Mouse (Mus musculus) lung, embryonic 15.5 days (tissue): ENCODE data around the gene Fbxl7. TPM values are rescaled to one million over a fixed set of nuclear protein-coding genes. Genes with fewer than 3 reads are reported as not detected.

ENCODE experiments used
- ATAC-seq: fragments of 200-750 bp; cut with Nextera tagmentation; 2 replicates; pipeline ENCODE4 v1.8.0; 2017; ENCODE audit warnings: moderate number of reproducible peaks, borderline replicate concordance; ENCODE audit not compliant: low FRiP score, low TSS enrichment; ENCODE audit errors: extremely low read depth
- H3K27ac ChIP-seq: fragments of 300-500 bp; sonication (generic); 2 replicates; pipeline ENCODE4 v1.5.1; 2015; ENCODE audit warnings: moderate library complexity, mild to moderate bottlenecking, inconsistent platforms
- H3K27me3 ChIP-seq: fragments of 300-500 bp; sonication (generic); 2 replicates; pipeline ENCODE4 v1.6.1; 2015; ENCODE audit warnings: inconsistent platforms
- H3K36me3 ChIP-seq: fragments of 300-500 bp; sonication (generic); 2 replicates; pipeline ENCODE4 v1.6.1; 2015; ENCODE audit warnings: inconsistent platforms
- H3K4me1 ChIP-seq: fragments of 300-500 bp; sonication (generic); 2 replicates; pipeline ENCODE4 v1.6.1; 2015; ENCODE audit warnings: inconsistent platforms
- H3K4me2 ChIP-seq: fragments of 300-500 bp; sonication (generic); 2 replicates; pipeline ENCODE4 v1.6.1; 2015; ENCODE audit warnings: inconsistent platforms, mild to moderate bottlenecking, moderate library complexity
- H3K4me3 ChIP-seq: fragments of 300-500 bp; sonication (generic); 2 replicates; pipeline ENCODE4 v1.5.1; 2015; ENCODE audit warnings: mild to moderate bottlenecking, inconsistent platforms
- H3K9ac ChIP-seq: fragments of 300-500 bp; sonication (generic); 2 replicates; pipeline ENCODE4 v1.6.1; 2015; ENCODE audit warnings: inconsistent platforms
- H3K9me3 ChIP-seq: fragments of 300-500 bp; sonication (generic); 2 replicates; pipeline ENCODE4 v1.6.1; 2016; ENCODE audit warnings: inconsistent platforms
- WGBS: fragments of 180-500 bp; shearing (Covaris S2); methylation state at CpG from one replicate; pipeline ENCODE4 v1.1.7; 2015; 5-methylcytosine and 5-hydroxymethylcytosine counted together
- polyA plus RNA-seq: library from polyadenylated mRNA; unstranded; fragments of >200 nt; fragmentation: Nextera tagmentation; extraction: Ambion mirVana; gene quantifications from 2 replicates; pipeline ENCODE4 v1.2.1, GENCODE M21; 2015

The Fbxl7 gene
- polyA plus RNA-seq, 1 experiment from 2014 or later = 15.6 TPM

DNA sequence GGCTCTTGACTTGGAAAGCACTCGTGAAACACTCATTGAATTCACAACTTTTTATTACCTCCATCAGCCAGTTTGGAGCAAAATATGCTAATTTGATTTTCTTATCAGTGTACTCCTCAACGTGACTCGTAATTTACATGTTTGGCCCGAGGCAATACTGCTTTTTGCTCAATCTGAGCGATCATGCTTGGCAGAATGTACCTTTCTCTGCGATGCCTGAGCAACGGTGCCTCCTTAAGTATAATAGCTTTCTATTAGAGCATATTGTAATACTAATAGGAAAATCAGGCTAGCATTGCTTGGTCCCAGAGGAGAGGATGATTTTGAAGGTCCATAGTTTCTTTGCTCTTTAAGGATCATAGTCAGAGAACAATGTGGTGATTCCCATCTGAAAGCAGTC, 207.7 kb downstream of the Fbxl7 start:
- ATAC-seq = no peak
- H3K27me3 ChIP-seq = no peaks in the 10 kb centered on the region
- H3K9me3 ChIP-seq = no peaks in the 10 kb centered on the region
- H3K9ac ChIP-seq = no peak overlapping the region
- H3K4me3 ChIP-seq = no peak overlapping the region
- H3K4me2 ChIP-seq = no peak overlapping the region
- WGBS = 75% methylated on average over 7 of the region's 7 CpGs
- 0 out of 2 replicates have a peak, but pooled peaks cover 6% of the 10 kb centered on the region for H3K4me1 ChIP-seq
- no peaks in the 10 kb centered on the region for H3K36me3 ChIP-seq
- H3K27ac ChIP-seq = no peak overlapping the region

GRCm38 (mm10) chr15:26682279-26682678, 213.1 kb downstream of the Fbxl7 start:
- H3K4me3 ChIP-seq = no peak overlapping the region
- no peaks in the 10 kb centered on the region for H3K4me1 ChIP-seq
- 50% methylated on average over 9 of the region's 9 CpGs for WGBS
- no peak overlapping the region for H3K9ac ChIP-seq
- no peaks in the 10 kb centered on the region for H3K27me3 ChIP-seq
- no peak for ATAC-seq
- H3K9me3 ChIP-seq = no peaks in the 10 kb centered on the region
- H3K36me3 ChIP-seq = no peaks in the 10 kb centered on the region
- H3K4me2 ChIP-seq = no peak overlapping the region
- H3K27ac ChIP-seq = no peak overlapping the region

GRCm38 (mm10) chr15:26673239-26673859, 222.0 kb downstream of the Fbxl7 start:
- H3K27me3 ChIP-seq = no peaks in the 10 kb centered on the region
- no peak overlapping the region for H3K4me3 ChIP-seq
- peaks cover 14% of the 10 kb centered on the region for H3K4me1 ChIP-seq
- 29% methylated on average over 5 of the region's 5 CpGs for WGBS
- no peak overlapping the region for H3K9ac ChIP-seq
- no peaks in the 10 kb centered on the region for H3K9me3 ChIP-seq
- no peak overlapping the region for H3K27ac ChIP-seq
- no peaks in the 10 kb centered on the region for H3K36me3 ChIP-seq
- peak; percentile 19; the same call in 1 of the 2 replicates for ATAC-seq
- H3K4me2 ChIP-seq = no peak overlapping the region

DNA sequence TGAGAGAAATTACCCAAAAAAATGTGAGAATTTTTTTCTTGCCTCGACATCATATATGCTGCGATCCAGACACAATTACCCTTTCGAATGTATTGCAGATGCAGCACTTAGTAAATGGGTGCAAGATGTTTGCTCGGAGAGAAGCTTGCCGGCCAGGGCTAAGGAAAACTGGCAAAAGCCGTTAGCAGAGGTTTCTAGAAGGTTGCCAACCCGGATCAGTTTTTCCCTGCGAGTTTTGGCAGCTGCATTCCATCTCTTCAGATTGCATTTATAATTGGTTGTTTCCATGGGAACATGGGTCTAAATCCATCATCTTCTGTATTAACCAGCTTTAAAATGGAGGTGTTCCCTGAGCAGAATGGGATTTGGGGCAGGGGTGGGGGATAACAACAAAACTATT, 240.4 kb downstream of the Fbxl7 start:
- H3K4me1 ChIP-seq = no peaks in the 10 kb centered on the region
- ATAC-seq = no peak
- no peaks in the 10 kb centered on the region for H3K27me3 ChIP-seq
- no peak overlapping the region for H3K4me3 ChIP-seq
- 69% methylated on average over 8 of the region's 8 CpGs for WGBS
- H3K9ac ChIP-seq = no peak overlapping the region
- no peak overlapping the region for H3K4me2 ChIP-seq
- no peaks in the 10 kb centered on the region for H3K9me3 ChIP-seq
- H3K36me3 ChIP-seq = no peaks in the 10 kb centered on the region
- H3K27ac ChIP-seq = no peak overlapping the region

DNA sequence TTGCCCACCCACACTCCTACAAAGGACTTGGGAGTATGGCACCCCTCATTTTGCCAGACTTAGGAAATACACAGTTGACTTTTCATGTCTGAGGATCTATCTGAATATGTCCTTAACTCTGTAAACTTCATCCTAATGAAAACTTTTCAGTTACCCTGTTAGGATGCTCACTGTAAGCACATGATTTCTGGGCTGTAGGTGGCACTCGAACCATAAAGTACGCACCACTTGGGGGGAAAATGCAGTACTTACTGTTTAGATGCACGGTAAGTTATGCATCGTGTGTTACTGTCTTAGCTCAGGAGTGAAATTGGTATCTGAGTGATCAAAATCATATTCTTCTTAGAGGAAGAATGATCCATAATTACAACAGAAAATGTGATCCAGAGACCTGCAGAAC, 252.8 kb downstream of the Fbxl7 start:
- H3K9me3 ChIP-seq = no peaks in the 10 kb centered on the region
- no peak overlapping the region for H3K27ac ChIP-seq
- no peaks in the 10 kb centered on the region for H3K36me3 ChIP-seq
- H3K9ac ChIP-seq = no peak overlapping the region
- no peak overlapping the region for H3K4me3 ChIP-seq
- no peak for ATAC-seq
- H3K4me1 ChIP-seq = no peaks in the 10 kb centered on the region
- no peaks in the 10 kb centered on the region for H3K27me3 ChIP-seq
- 88% methylated on average over 4 of the region's 4 CpGs for WGBS
- no peak overlapping the region for H3K4me2 ChIP-seq

GRCm38 (mm10) chr15:26639726-26640125, 255.7 kb downstream of the Fbxl7 start:
- Histone ChIP-seq H3K27ac (no peak overlapping the region), H3K4me1 (no peaks in the 10 kb centered on the region), H3K4me2 (no peak overlapping the region), H3K36me3 (no peaks in the 10 kb centered on the region), H3K27me3 (no peaks in the 10 kb centered on the region), H3K9me3 (no peaks in the 10 kb centered on the region), H3K4me3 (no peak overlapping the region), H3K9ac (no peak overlapping the region)
- no peak for ATAC-seq
- 59% methylated on average over 7 of the region's 7 CpGs for WGBS

DNA sequence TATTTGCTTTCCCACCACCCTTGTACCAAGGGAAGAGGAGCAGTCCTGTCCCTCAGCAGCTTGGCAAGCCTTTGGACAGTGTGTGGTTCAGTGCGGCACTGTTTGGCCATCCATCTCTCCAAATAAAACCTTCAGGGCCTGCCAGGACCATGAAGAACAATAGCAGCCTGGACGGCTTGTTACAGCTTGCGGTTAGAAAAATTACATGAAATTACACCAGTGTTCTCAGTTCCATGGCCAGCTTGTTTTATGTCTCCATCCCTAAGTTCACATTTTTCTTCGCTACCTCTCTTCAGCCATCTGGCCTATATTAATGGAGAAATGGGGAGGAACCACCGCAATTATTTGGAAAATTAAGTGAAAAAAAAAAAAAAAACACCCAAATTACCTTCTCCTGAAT, 259.8 kb downstream of the Fbxl7 start:
- Histone ChIP-seq H3K4me1 (no peaks in the 10 kb centered on the region), H3K27ac (no peak overlapping the region), H3K36me3 (no peaks in the 10 kb centered on the region), H3K27me3 (no peaks in the 10 kb centered on the region), H3K9me3 (no peaks in the 10 kb centered on the region), H3K4me2 (no peak overlapping the region), H3K4me3 (no peak overlapping the region), H3K9ac (no peak overlapping the region)
- 81% methylated on average over 5 of the region's 5 CpGs for WGBS
- ATAC-seq = no peak

DNA sequence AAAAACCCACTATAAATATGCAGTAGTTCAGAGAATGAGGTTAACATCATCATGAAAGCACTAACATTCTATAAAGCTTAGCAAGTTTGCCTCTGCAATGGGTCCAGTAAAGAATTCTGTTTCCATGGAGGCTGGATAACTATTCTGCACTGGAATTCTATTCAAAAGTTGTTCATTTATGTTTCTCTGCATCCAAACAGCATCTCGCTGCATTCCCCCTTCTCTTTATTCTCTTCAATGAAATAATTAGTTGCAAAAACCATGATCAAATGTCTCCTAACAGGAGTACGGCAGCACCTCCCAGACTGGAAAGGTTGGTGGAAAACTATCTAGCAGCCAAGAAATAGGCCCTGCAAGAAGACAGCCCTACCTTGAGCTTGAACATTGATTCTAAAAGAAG, 267.2 kb downstream of the Fbxl7 start:
- no peaks in the 10 kb centered on the region for H3K27me3 ChIP-seq
- no peak overlapping the region for H3K4me3 ChIP-seq
- H3K4me1 ChIP-seq = no peaks in the 10 kb centered on the region
- H3K4me2 ChIP-seq = no peak overlapping the region
- no peaks in the 10 kb centered on the region for H3K9me3 ChIP-seq
- WGBS = 93% methylated on average over 2 of the region's 2 CpGs
- no peak for ATAC-seq
- H3K9ac ChIP-seq = no peak overlapping the region
- H3K36me3 ChIP-seq = no peaks in the 10 kb centered on the region
- no peak overlapping the region for H3K27ac ChIP-seq

DNA sequence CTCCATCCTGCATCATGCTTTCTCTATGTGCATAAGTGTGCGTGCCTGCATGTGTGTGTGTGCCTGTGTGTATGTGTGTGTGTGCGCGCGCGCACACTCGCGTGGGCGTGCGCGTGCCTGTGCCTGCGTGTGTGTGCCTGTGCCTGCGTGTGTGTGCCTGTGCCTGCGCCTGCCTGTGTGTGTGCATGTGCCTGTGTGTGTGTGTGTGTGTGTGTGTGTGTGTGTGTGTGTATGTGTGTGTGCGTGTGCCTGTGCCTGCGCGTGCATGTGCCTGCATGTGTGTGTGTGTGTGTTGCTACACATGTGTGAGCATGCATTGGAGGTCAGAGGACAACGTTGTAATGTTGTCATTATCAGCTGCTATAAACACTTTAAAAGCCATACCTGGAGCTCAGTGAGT, 272.1 kb downstream of the Fbxl7 start:
- ATAC-seq = no peak
- H3K36me3 ChIP-seq = no peaks in the 10 kb centered on the region
- H3K4me2 ChIP-seq = no peak overlapping the region
- no peak overlapping the region for H3K9ac ChIP-seq
- WGBS = 95% methylated on average over 17 of the region's 17 CpGs
- H3K27me3 ChIP-seq = no peaks in the 10 kb centered on the region
- H3K27ac ChIP-seq = no peak overlapping the region
- H3K4me1 ChIP-seq = peaks cover 11% of the 10 kb centered on the region
- no peak overlapping the region for H3K4me3 ChIP-seq
- no peaks in the 10 kb centered on the region for H3K9me3 ChIP-seq

DNA sequence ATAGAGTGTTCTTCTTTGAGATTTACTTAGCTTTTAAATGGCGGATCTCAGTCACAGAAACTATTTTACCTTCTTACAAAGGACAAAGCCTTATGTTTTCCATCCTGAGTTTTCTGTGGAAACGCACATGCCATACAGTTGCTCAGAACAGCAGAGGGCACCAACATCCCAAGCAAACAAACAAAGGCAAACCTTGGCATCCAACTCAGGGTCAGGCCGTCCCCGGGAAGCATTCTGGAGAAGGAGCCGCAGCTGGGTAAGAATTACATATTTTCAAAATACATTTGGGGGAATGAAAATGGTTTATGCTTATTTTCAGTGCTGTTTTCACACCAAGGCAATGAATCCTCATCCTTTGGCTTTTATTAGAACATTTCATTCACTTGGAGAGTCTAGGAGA, 275.1 kb downstream of the Fbxl7 start:
- Histone ChIP-seq H3K9ac (no peak overlapping the region), H3K4me3 (no peak overlapping the region), H3K27ac (no peak overlapping the region), H3K4me1 (peaks cover 11% of the 10 kb centered on the region), H3K4me2 (no peak overlapping the region), H3K9me3 (no peaks in the 10 kb centered on the region), H3K36me3 (no peaks in the 10 kb centered on the region), H3K27me3 (no peaks in the 10 kb centered on the region)
- 23% methylated on average over 5 of the region's 5 CpGs for WGBS
- peak; percentile 73; the same call in 1 of the 2 replicates for ATAC-seq

- Histone ChIP-seq H3K27ac (peak overlapping the region; percentile 29; the same call in 1 of the 2 replicates), H3K9ac (no peak overlapping the region), H3K4me2 (no peak overlapping the region; the same call in 1 of the 2 replicates), H3K27me3 (no peaks in the 10 kb centered on the region), H3K4me1 (peaks cover 11% of the 10 kb centered on the region), H3K36me3 (no peaks in the 10 kb centered on the region), H3K4me3 (no peak overlapping the region), H3K9me3 (no peaks in the 10 kb centered on the region)
- peak; percentile 62; the same call in 1 of the 2 replicates for ATAC-seq
- WGBS = 17% methylated on average over 7 of the region's 7 CpGs
These were observed 276.2 kb downstream of the Fbxl7 start for GRCm38 (mm10) chr15:26619221-26619620.

DNA sequence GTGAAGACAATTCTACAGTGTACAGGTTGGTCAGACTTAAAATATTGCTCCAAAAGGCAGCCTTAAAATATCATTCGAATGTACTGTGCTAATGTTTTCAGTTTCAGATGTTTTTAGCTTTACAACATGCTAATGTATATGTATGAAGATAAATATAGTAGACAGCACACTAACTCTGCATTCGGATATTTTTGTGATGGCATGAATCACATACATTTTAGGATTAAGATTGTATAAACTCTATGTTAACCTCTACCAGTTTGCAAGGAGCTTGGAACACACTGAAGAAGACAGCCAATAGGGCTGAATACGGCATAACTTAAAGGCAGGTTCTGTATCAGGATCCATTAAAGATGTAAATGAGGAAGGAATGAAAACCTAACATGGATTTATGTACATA, 299.1 kb downstream of the Fbxl7 start:
- Histone ChIP-seq H3K27me3 (no peaks in the 10 kb centered on the region), H3K9ac (no peak overlapping the region), H3K4me2 (no peak overlapping the region), H3K27ac (no peak overlapping the region), H3K9me3 (no peaks in the 10 kb centered on the region), H3K4me1 (peaks cover 2% of the 10 kb centered on the region; the same call in 1 of the 2 replicates), H3K36me3 (no peaks in the 10 kb centered on the region), H3K4me3 (no peak overlapping the region)
- ATAC-seq = no peak
- WGBS = 83% methylated on average over 3 of the region's 3 CpGs
